Mouse (Mus musculus): ENCODE data around the gene Taar7b. TPM values are rescaled to one million over a fixed set of nuclear protein-coding genes. Genes with fewer than 3 reads are reported as not detected.
A peak's percentile ranks its signal among the peaks of the same experiment; 100 is the strongest.

The Taar7b gene
- not detected in 2 replicates for polyA plus RNA-seq (2016; fragmentation: Nextera tagmentation; extraction: Ambion mirVana)

- Histone ChIP-seq H3K27me3 (ENCODE audit: poor library complexity, severe bottlenecking) (no peaks in the 10 kb centered on the region), H3K4me3 (no peak within 1 kb of the TSS), H3K9me3 (no peaks in the 10 kb centered on the region), H3K27ac (no peak within 1 kb of the TSS), H3K36me3 (replicated peaks) (no peaks in the 10 kb centered on the region), H3K4me1 (no peaks in the 10 kb centered on the region)
- no peak for DNase-seq (ENCODE audit: extremely low spot score, low spot score)
- 85% methylated on average over 1 of the region's 1 CpGs for WGBS
These were observed at the start of gene Taar7b for GRCm38 (mm10) chr10:23999639-24000038. Taar7b (plus strand) TSS chr10:23999939.

- H3K4me1 ChIP-seq: no peaks in the 10 kb centered on the region
- no peak for DNase-seq (ENCODE audit: extremely low spot score, low spot score)
- no peak overlapping the region for H3K27ac ChIP-seq
- no peaks in the 10 kb centered on the region for H3K27me3 ChIP-seq (ENCODE audit: poor library complexity, severe bottlenecking)
- H3K36me3 ChIP-seq (replicated peaks): no peaks in the 10 kb centered on the region
- 87% methylated on average over 6 of the region's 6 CpGs for WGBS
- no peak overlapping the region for H3K4me3 ChIP-seq
- H3K9me3 ChIP-seq: no peaks in the 10 kb centered on the region
These were observed 48.0 kb upstream of the Taar7b start for GRCm38 (mm10) chr10:23951714-23952113.

GRCm38 (mm10) chr10:23959071-23959470, 40.7 kb upstream of the Taar7b start:
- 74% methylated on average over 3 of the region's 3 CpGs for WGBS
- no peak for DNase-seq (ENCODE audit: extremely low spot score, low spot score)
- Histone ChIP-seq H3K36me3 (replicated peaks) (no peaks in the 10 kb centered on the region), H3K9me3 (no peaks in the 10 kb centered on the region), H3K27me3 (ENCODE audit: poor library complexity, severe bottlenecking) (no peaks in the 10 kb centered on the region), H3K4me3 (no peak overlapping the region), H3K27ac (no peak overlapping the region), H3K4me1 (no peaks in the 10 kb centered on the region)

GRCm38 (mm10) chr10:23960444-23960915, 39.3 kb upstream of the Taar7b start, which contains the start of gene Taar4:
Taar4 (plus strand) TSS chr10:23960494.
- Histone ChIP-seq H3K36me3 (replicated peaks) (no peaks in the 10 kb centered on the region), H3K27ac (no peak within 1 kb of the TSS), H3K4me1 (no peaks in the 10 kb centered on the region), H3K9me3 (no peaks in the 10 kb centered on the region), H3K27me3 (ENCODE audit: poor library complexity, severe bottlenecking) (no peaks in the 10 kb centered on the region), H3K4me3 (no peak within 1 kb of the TSS)
- no peak for DNase-seq (ENCODE audit: extremely low spot score, low spot score)
- WGBS: 96% methylated on average over 13 of the region's 13 CpGs

GRCm38 (mm10) chr10:23963444-23963843, 36.3 kb upstream of the Taar7b start:
- Histone ChIP-seq H3K27ac (no peak overlapping the region), H3K4me1 (no peaks in the 10 kb centered on the region), H3K4me3 (no peak overlapping the region), H3K27me3 (ENCODE audit: poor library complexity, severe bottlenecking) (no peaks in the 10 kb centered on the region), H3K9me3 (no peaks in the 10 kb centered on the region), H3K36me3 (replicated peaks) (no peaks in the 10 kb centered on the region)
- DNase-seq (ENCODE audit: extremely low spot score, low spot score): no peak
- 92% methylated on average over 3 of the region's 3 CpGs for WGBS

GRCm38 (mm10) chr10:23964921-23965610, 34.7 kb upstream of the Taar7b start:
- WGBS: 91% methylated on average over 6 of the region's 6 CpGs
- Histone ChIP-seq H3K27ac (no peak overlapping the region), H3K36me3 (replicated peaks) (no peaks in the 10 kb centered on the region), H3K9me3 (no peaks in the 10 kb centered on the region), H3K4me3 (no peak overlapping the region), H3K27me3 (ENCODE audit: poor library complexity, severe bottlenecking) (no peaks in the 10 kb centered on the region), H3K4me1 (no peaks in the 10 kb centered on the region)
- no peak for DNase-seq (ENCODE audit: extremely low spot score, low spot score)

GRCm38 (mm10) chr10:23970656-23971165, 29.0 kb upstream of the Taar7b start, which contains the start of gene Taar5:
Taar5 (plus strand) TSS chr10:23970706.
- Histone ChIP-seq H3K4me1 (no peaks in the 10 kb centered on the region), H3K36me3 (replicated peaks) (no peaks in the 10 kb centered on the region), H3K9me3 (no peaks in the 10 kb centered on the region), H3K4me3 (no peak within 1 kb of the TSS), H3K27ac (no peak within 1 kb of the TSS), H3K27me3 (ENCODE audit: poor library complexity, severe bottlenecking) (no peaks in the 10 kb centered on the region)
- no peak for DNase-seq (ENCODE audit: extremely low spot score, low spot score)
- 90% methylated on average over 11 of the region's 11 CpGs for WGBS

- Histone ChIP-seq H3K4me1 (no peaks in the 10 kb centered on the region), H3K36me3 (replicated peaks) (no peaks in the 10 kb centered on the region), H3K27ac (no peak overlapping the region), H3K4me3 (no peak overlapping the region), H3K27me3 (ENCODE audit: poor library complexity, severe bottlenecking) (no peaks in the 10 kb centered on the region), H3K9me3 (no peaks in the 10 kb centered on the region)
- 90% methylated on average over 5 of the region's 5 CpGs for WGBS
- DNase-seq (ENCODE audit: extremely low spot score, low spot score): no peak
These were observed 28.5 kb upstream of the Taar7b start for GRCm38 (mm10) chr10:23971256-23971655.

GRCm38 (mm10) chr10:23977958-23978357, 21.8 kb upstream of the Taar7b start:
- Histone ChIP-seq H3K4me1 (no peaks in the 10 kb centered on the region), H3K36me3 (replicated peaks) (no peaks in the 10 kb centered on the region), H3K4me3 (no peak overlapping the region), H3K27ac (no peak overlapping the region), H3K27me3 (ENCODE audit: poor library complexity, severe bottlenecking) (no peaks in the 10 kb centered on the region), H3K9me3 (no peaks in the 10 kb centered on the region)
- WGBS: 52% methylated on average over 4 of the region's 4 CpGs
- no peak for DNase-seq (ENCODE audit: extremely low spot score, low spot score)

GRCm38 (mm10) chr10:23978901-23979705, 20.6 kb upstream of the Taar7b start:
- no peak overlapping the region for H3K4me3 ChIP-seq
- WGBS: 46% methylated on average over 16 of the region's 16 CpGs

GRCm38 (mm10) chr10:23985546-23985945, 14.2 kb upstream of the Taar7b start, which contains the start of gene Taar6:
Taar6 (minus strand) TSS chr10:23985646.
- no peak for DNase-seq (ENCODE audit: extremely low spot score, low spot score)
- no peak within 1 kb of the TSS for H3K4me3 ChIP-seq
- H3K36me3 ChIP-seq (replicated peaks): no peaks in the 10 kb centered on the region
- peaks cover 5% of the 10 kb centered on the region for H3K4me1 ChIP-seq
- no peak within 1 kb of the TSS for H3K27ac ChIP-seq
- 83% methylated on average over 8 of the region's 8 CpGs for WGBS
- H3K27me3 ChIP-seq (ENCODE audit: poor library complexity, severe bottlenecking): no peaks in the 10 kb centered on the region
- H3K9me3 ChIP-seq: no peaks in the 10 kb centered on the region

More at GRCm38 (mm10) chr10:23978901-23979705, 20.6 kb upstream of the Taar7b start:
- Histone ChIP-seq H3K36me3 (replicated peaks) (no peaks in the 10 kb centered on the region), H3K4me1 (peaks cover 3% of the 10 kb centered on the region), H3K27me3 (ENCODE audit: poor library complexity, severe bottlenecking) (no peaks in the 10 kb centered on the region), H3K9me3 (no peaks in the 10 kb centered on the region), H3K27ac (no peak overlapping the region)
- peak; percentile 65 for DNase-seq (ENCODE audit: extremely low spot score, low spot score)

- DNase-seq (ENCODE audit: extremely low spot score, low spot score): no peak
- H3K4me3 ChIP-seq: no peak overlapping the region
- H3K27ac ChIP-seq: no peak overlapping the region
- no peaks in the 10 kb centered on the region for H3K27me3 ChIP-seq (ENCODE audit: poor library complexity, severe bottlenecking)
- no peaks in the 10 kb centered on the region for H3K36me3 ChIP-seq (replicated peaks)
- peaks cover 5% of the 10 kb centered on the region for H3K4me1 ChIP-seq
- H3K9me3 ChIP-seq: no peaks in the 10 kb centered on the region
- WGBS: 87% methylated on average over 5 of the region's 5 CpGs
These were observed 13.3 kb upstream of the Taar7b start for GRCm38 (mm10) chr10:23986419-23986818.

- Histone ChIP-seq H3K36me3 (replicated peaks) (no peaks in the 10 kb centered on the region), H3K9me3 (no peaks in the 10 kb centered on the region), H3K27me3 (ENCODE audit: poor library complexity, severe bottlenecking) (no peaks in the 10 kb centered on the region), H3K27ac (no peak within 1 kb of the TSS), H3K4me3 (no peak within 1 kb of the TSS), H3K4me1 (no peaks in the 10 kb centered on the region)
- DNase-seq (ENCODE audit: extremely low spot score, low spot score): no peak
- WGBS: 83% methylated on average over 3 of the region's 3 CpGs
These were observed 6.4 kb upstream of the Taar7b start, which contains the start of gene Taar7a for GRCm38 (mm10) chr10:23993381-23993780. Taar7a (minus strand) TSS chr10:23993481.
